Mouse (Mus musculus): ENCODE measurements around the gene Purb. TPM values are rescaled to one million over a fixed set of nuclear protein-coding genes. Genes with fewer than 3 reads are reported as not detected.

Purb gene
- polyA plus RNA-seq, 1 experiment from 2014 or later: 21.6 TPM

DNA sequence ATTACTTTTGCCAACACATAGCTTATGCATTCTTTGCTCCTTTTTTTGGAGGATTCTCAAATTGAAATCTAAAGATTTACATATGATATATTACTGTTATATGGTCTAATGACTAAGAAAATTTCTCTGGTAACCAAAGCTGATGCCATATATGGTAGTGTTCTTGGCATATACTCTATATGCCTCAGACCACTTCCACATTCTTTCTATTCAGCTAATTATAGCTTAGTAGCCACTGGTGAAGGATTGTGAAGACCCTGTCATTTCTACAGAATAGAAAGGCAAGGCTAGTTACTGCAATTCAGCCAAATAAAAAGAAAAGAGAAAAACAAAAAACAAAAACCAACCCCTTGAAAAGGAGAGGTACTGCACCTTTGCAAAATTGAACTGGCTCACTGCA is 3.6 kb downstream of the Purb start:
- H3K4me1 ChIP-seq (replicated peaks; ENCODE audit: control insufficient read depth, insufficient read depth, low read length): peaks cover 7% of the 10 kb centered on the region
- no peaks in the 10 kb centered on the region for H3K9me3 ChIP-seq (ENCODE audit: control insufficient read depth)
- peaks cover under 1% of the 10 kb centered on the region; the same call in 1 of the 2 replicates for H3K36me3 ChIP-seq (ENCODE audit: control insufficient read depth, insufficient read depth)
- no peak for TF ChIP-seq CTCF (IDR thresholded peaks at IDR 0.05; ENCODE audit: low read depth)
- no peak overlapping the region for H3K9ac ChIP-seq (ENCODE audit: low read depth, low read length)
- no peak overlapping the region for H3K27ac ChIP-seq (ENCODE audit: low read depth, low read length)
- H3K4me2 ChIP-seq (replicated peaks; ENCODE audit: low read depth): peak overlapping the region; percentile 81
- ATAC-seq: no peak
- no peaks in the 10 kb centered on the region for H3K27me3 ChIP-seq (replicated peaks; ENCODE audit: control insufficient read depth, insufficient read depth, low read length)
- peak overlapping the region; percentile 29 for H3K4me3 ChIP-seq (ENCODE audit: low read depth, low read length)

DNA sequence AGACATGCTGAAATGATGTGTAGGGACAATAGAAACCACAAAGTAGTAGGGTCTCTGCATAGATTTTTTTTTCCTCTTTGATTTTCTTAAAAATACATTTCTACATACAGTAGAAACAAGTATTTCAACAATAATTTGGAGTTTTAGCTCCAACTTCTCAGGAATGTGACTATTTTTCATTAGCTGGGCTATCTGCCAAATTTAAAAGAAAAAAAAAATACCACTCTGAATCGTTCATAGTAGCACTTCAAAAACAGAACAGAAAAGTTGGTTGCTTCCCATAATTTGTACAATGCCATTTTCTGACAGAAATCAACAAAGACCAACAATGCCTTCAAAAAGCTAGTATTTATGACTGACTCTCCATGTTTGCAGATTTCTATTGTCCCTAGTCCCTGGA is 4.2 kb downstream of the Purb start:
- Histone ChIP-seq H3K9me3 (ENCODE audit: control insufficient read depth) (no peaks in the 10 kb centered on the region), H3K27me3 (replicated peaks; ENCODE audit: control insufficient read depth, insufficient read depth, low read length) (no peaks in the 10 kb centered on the region), H3K9ac (ENCODE audit: low read depth, low read length) (no peak overlapping the region), H3K36me3 (ENCODE audit: control insufficient read depth, insufficient read depth) (peaks cover 6% of the 10 kb centered on the region), H3K4me1 (replicated peaks; ENCODE audit: control insufficient read depth, insufficient read depth, low read length) (peaks cover 7% of the 10 kb centered on the region), H3K4me2 (replicated peaks; ENCODE audit: low read depth) (peak overlapping the region; percentile 81), H3K27ac (ENCODE audit: low read depth, low read length) (no peak overlapping the region; the same call in 1 of the 2 replicates), H3K4me3 (ENCODE audit: low read depth, low read length) (peak overlapping the region; percentile 29)
- ATAC-seq: no peak
- WGBS: 2% methylated on average over 1 of the region's 1 CpGs
- TF ChIP-seq CTCF (IDR thresholded peaks at IDR 0.05; ENCODE audit: low read depth): no peak

DNA sequence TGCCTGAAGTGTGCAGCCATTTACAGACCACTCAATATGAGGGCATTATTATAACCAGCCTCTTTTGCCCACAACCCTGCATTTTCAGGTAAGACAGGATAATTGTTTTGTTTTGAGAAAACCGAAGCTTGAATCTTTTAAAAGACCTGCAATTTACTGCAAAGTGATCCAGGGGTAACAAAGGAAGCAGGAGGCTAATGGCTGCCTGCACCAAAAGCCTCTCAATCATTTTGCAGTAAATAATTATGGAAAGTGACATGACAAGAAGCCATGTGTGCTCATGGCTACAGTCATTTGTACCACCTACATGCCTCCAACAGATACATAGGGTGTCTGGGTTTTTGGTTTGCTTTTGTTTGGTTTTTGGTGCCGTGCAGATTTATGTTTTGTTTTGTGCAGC is 4.7 kb downstream of the Purb start:
- Histone ChIP-seq H3K27ac (ENCODE audit: low read depth, low read length) (no peak overlapping the region; the same call in 1 of the 2 replicates), H3K27me3 (replicated peaks; ENCODE audit: control insufficient read depth, insufficient read depth, low read length) (no peaks in the 10 kb centered on the region), H3K4me2 (replicated peaks; ENCODE audit: low read depth) (peak overlapping the region; percentile 81), H3K36me3 (ENCODE audit: control insufficient read depth, insufficient read depth) (peaks cover 6% of the 10 kb centered on the region), H3K9ac (ENCODE audit: low read depth, low read length) (no peak overlapping the region), H3K4me1 (replicated peaks; ENCODE audit: control insufficient read depth, insufficient read depth, low read length) (peaks cover 7% of the 10 kb centered on the region), H3K9me3 (ENCODE audit: control insufficient read depth) (no peaks in the 10 kb centered on the region), H3K4me3 (ENCODE audit: low read depth, low read length) (peak overlapping the region; percentile 29; the same call in 1 of the 2 replicates)
- ATAC-seq: no peak
- no peak for TF ChIP-seq CTCF (IDR thresholded peaks at IDR 0.05; ENCODE audit: low read depth)
- 46% methylated on average over 2 of the region's 2 CpGs for WGBS

DNA sequence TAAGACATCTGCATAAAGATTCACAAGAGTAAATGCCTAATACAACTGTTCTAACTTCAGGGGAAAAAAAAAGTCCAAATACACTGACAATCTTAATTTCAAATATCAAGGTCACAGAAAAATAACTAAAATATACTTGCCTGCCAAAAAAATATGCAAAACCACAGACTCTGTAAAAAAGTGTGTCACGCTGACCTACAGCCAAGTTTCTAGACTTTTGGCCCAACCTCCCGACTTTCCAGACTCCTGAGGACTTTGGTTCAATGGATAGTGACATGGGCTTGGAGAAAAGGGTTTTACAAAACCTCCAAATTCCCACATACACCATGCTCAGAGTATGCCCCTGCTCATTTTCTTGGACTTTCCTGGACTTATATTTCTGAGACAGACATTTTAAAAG is 7.2 kb downstream of the Purb start:
- no peak overlapping the region; the same call in 1 of the 2 replicates for H3K4me2 ChIP-seq (replicated peaks; ENCODE audit: low read depth)
- H3K36me3 ChIP-seq (ENCODE audit: control insufficient read depth, insufficient read depth): peaks cover 6% of the 10 kb centered on the region
- no peaks in the 10 kb centered on the region for H3K27me3 ChIP-seq (replicated peaks; ENCODE audit: control insufficient read depth, insufficient read depth, low read length)
- H3K9ac ChIP-seq (ENCODE audit: low read depth, low read length): no peak overlapping the region
- no peaks in the 10 kb centered on the region for H3K9me3 ChIP-seq (ENCODE audit: control insufficient read depth)
- no peak for TF ChIP-seq CTCF (IDR thresholded peaks at IDR 0.05; ENCODE audit: low read depth)
- WGBS: 65% methylated on average over 2 of the region's 2 CpGs
- peaks cover 7% of the 10 kb centered on the region for H3K4me1 ChIP-seq (replicated peaks; ENCODE audit: control insufficient read depth, insufficient read depth, low read length)
- H3K4me3 ChIP-seq (ENCODE audit: low read depth, low read length): no peak overlapping the region
- no peak for ATAC-seq
- H3K27ac ChIP-seq (ENCODE audit: low read depth, low read length): peak overlapping the region; percentile 29; the same call in 1 of the 2 replicates

DNA sequence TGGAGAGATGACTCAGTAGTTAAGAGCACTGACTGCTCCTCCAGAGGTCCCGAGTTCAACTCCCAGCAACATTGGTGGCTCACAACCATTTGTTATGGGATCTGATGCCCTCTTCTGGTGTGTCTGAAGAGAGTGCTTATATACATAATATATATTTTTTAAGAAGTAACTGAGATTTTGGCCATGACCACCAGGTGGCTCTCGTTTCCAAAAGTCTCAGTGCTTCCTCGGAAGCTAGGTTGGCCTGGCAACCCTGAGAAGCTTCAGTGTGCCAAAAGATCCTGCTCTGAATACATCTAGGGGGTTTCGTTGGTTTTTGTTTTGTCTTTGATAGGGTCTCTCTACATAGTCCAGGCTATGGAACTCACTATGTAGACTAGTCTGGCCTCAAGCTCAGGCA is 10.6 kb downstream of the Purb start:
- no peak overlapping the region for H3K4me2 ChIP-seq (replicated peaks; ENCODE audit: low read depth)
- TF ChIP-seq CTCF (IDR thresholded peaks at IDR 0.05; ENCODE audit: low read depth): peak; percentile 77
- no peak overlapping the region for H3K27ac ChIP-seq (ENCODE audit: low read depth, low read length)
- H3K9ac ChIP-seq (ENCODE audit: low read depth, low read length): no peak overlapping the region
- H3K9me3 ChIP-seq (ENCODE audit: control insufficient read depth): no peaks in the 10 kb centered on the region
- 26% methylated on average over 4 of the region's 4 CpGs for WGBS
- no peaks in the 10 kb centered on the region for H3K27me3 ChIP-seq (replicated peaks; ENCODE audit: control insufficient read depth, insufficient read depth, low read length)
- peak; percentile 36 for ATAC-seq
- no peak overlapping the region for H3K4me3 ChIP-seq (ENCODE audit: low read depth, low read length)
- H3K4me1 ChIP-seq (replicated peaks; ENCODE audit: control insufficient read depth, insufficient read depth, low read length): no peaks in the 10 kb centered on the region
- H3K36me3 ChIP-seq (ENCODE audit: control insufficient read depth, insufficient read depth): peaks cover 6% of the 10 kb centered on the region

DNA sequence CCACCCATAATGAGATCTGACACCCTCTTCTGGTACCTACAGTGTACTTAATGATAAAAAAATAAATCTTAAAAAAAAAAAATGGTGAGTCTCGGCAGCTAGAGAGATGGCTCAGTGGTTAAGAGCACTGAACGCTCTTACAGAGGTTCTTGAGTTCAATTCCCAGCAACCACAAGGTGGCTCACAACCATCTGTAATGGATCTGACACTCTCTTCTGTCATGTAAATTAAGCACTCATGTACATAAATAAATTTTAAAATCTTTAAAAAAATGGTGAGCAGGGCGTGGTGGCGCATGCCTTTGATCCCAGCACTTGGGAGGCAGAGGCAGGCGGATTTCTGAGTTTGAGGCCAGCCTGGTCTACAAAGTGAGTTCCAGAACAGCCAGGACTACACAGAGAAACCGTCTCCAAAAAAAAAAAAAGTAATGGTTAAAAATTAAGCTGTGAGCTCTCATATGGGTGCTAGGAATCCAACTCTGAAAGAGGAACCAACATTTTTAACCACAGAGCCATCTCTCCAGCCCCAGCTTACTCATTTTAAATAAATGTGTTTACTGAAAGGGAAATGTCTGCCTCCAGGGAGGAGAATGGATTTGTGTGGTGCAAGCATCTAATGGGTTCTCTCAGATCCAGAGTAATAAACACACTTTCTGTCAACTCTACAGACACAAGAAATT is 12.4 kb downstream of the Purb start:
- 84% methylated on average over 6 of the region's 6 CpGs for WGBS
- Histone ChIP-seq H3K4me1 (replicated peaks; ENCODE audit: control insufficient read depth, insufficient read depth, low read length) (no peaks in the 10 kb centered on the region), H3K27ac (ENCODE audit: low read depth, low read length) (no peak overlapping the region)

More for the DNA sequence above, 12.4 kb downstream of the Purb start:
- TF ChIP-seq CTCF (IDR thresholded peaks at IDR 0.05; ENCODE audit: low read depth): no peak
- Histone ChIP-seq H3K9me3 (ENCODE audit: control insufficient read depth) (no peaks in the 10 kb centered on the region), H3K4me3 (ENCODE audit: low read depth, low read length) (no peak overlapping the region), H3K27me3 (replicated peaks; ENCODE audit: control insufficient read depth, insufficient read depth, low read length) (no peaks in the 10 kb centered on the region), H3K4me2 (replicated peaks; ENCODE audit: low read depth) (no peak overlapping the region), H3K36me3 (ENCODE audit: control insufficient read depth, insufficient read depth) (peaks cover 6% of the 10 kb centered on the region), H3K9ac (ENCODE audit: low read depth, low read length) (no peak overlapping the region)
- ATAC-seq: no peak

All from intestine, postnatal 0 days (tissue).